Mouse (Mus musculus) MEL (cell line): ENCODE measurements around the gene Tbc1d16.

ENCODE experiments used
- CTCF ChIP-seq, 3 experiments: IDR thresholded peaks in 2 of 3; conservative IDR thresholded peaks in 1 of 3; 2 replicates each; pipeline ENCODE4 v1.5.1; 2011 to 2012; ENCODE audit warnings: low read length in 3 of 3, low read depth in 2 of 3, mild to moderate bottlenecking in 2 of 3, improper control_type of control experiment in 1 of 3, inconsistent platforms in 1 of 3, mixed read lengths in 1 of 3, moderate library complexity in 1 of 3; ENCODE audit not compliant: control insufficient read depth in 1 of 3, insufficient read depth in 1 of 3, poor library complexity in 1 of 3, severe bottlenecking in 1 of 3
- ELF1 ChIP-seq: IDR thresholded peaks from 2 replicates; pipeline ENCODE4 v1.6.1; 2014; ENCODE audit warnings: low read depth, mild to moderate bottlenecking, inconsistent platforms, low read length, improper control_type of control experiment, moderate library complexity
- KAT2A ChIP-seq: conservative IDR thresholded peaks from 2 replicates; pipeline ENCODE4 v1.6.1; 2012; ENCODE audit warnings: low read depth, low read length, improper control_type of control experiment, inconsistent platforms
- NRF1 ChIP-seq: IDR thresholded peaks from 2 replicates; pipeline ENCODE4 v1.6.1; 2014; ENCODE audit warnings: low read depth, mild to moderate bottlenecking, inconsistent platforms, low read length, improper control_type of control experiment, moderate library complexity; ENCODE audit not compliant: poor library complexity, insufficient read depth, severe bottlenecking
- POLR2A ChIP-seq, 2 experiments: IDR thresholded peaks; 2 replicates each; pipeline ENCODE4 v1.6.1; 2011 to 2012; ENCODE audit warnings: low read length in 2 of 2, mild to moderate bottlenecking in 2 of 2, control low read depth in 1 of 2, improper control_type of control experiment in 1 of 2, low read depth in 1 of 2, moderate library complexity in 1 of 2; ENCODE audit not compliant: control insufficient read depth in 1 of 2, insufficient read depth in 1 of 2, poor library complexity in 1 of 2
- RAD21 ChIP-seq: IDR thresholded peaks from 2 replicates; pipeline ENCODE4 v1.6.1; 2011; ENCODE audit warnings: mild to moderate bottlenecking, low read depth, low read length, improper control_type of control experiment
- UBTF ChIP-seq: IDR thresholded peaks from 2 replicates; pipeline ENCODE4 v1.6.1; 2012; ENCODE audit warnings: low read depth, mild to moderate bottlenecking, inconsistent platforms, low read length, improper control_type of control experiment, moderate library complexity, borderline replicate concordance; ENCODE audit not compliant: insufficient read depth

- TF ChIP-seq CTCF (IDR thresholded peaks at IDR 0.05 in 2 of 3, conservative IDR thresholded peaks at IDR 0.05 in 1 of 3; ENCODE audit: control insufficient read depth in 1 of 3, insufficient read depth in 1 of 3, low read depth in 2 of 3, low read length in 3 of 3, poor library complexity in 1 of 3, severe bottlenecking in 1 of 3) (no peak), UBTF (no peak), POLR2A (IDR thresholded peaks at IDR 0.05; ENCODE audit: control insufficient read depth in 1 of 2, insufficient read depth in 1 of 2, low read depth in 1 of 2, low read length in 2 of 2, poor library complexity in 1 of 2) (no peak), NRF1 (no peak), KAT2A (no peak), ELF1 (no peak), RAD21 (no peak)
These were observed 79.5 kb downstream of the Tbc1d16 start for GRCm38 (mm10) chr11:119148829-119149228.
